Mouse (Mus musculus): ENCODE results near the gene Rps3. TPM values are rescaled to one million over a fixed set of nuclear protein-coding genes. Genes with fewer than 3 reads are reported as not detected.
"Not testable (repeated sequence)": the region's sequence is repeated elsewhere in the genome, so short reads cannot be mapped to it uniquely, and the experiment has no call there.

Gene Rps3
- 100 to 1,000 TPM in 1 of 26 experiments, 10 to 100 TPM in 25; 26.2 to 122 (median 50.9) TPM for total RNA-seq (2018; cell fraction: chromatin; rRNA removed)
- total RNA-seq (2018; cell fraction: cytosol; rRNA removed) = 100 to 1,000 TPM; 181 to 369 (median 243) TPM
- total RNA-seq (2018; cell fraction: nucleus; rRNA removed) = 100 to 1,000 TPM in 5 of 26 experiments, 10 to 100 TPM in 21; 59.6 to 128 (median 84.4) TPM
- polyA plus RNA-seq (2018) = 269 to 859 TPM (median 797 TPM) in 3 replicates

DNA sequence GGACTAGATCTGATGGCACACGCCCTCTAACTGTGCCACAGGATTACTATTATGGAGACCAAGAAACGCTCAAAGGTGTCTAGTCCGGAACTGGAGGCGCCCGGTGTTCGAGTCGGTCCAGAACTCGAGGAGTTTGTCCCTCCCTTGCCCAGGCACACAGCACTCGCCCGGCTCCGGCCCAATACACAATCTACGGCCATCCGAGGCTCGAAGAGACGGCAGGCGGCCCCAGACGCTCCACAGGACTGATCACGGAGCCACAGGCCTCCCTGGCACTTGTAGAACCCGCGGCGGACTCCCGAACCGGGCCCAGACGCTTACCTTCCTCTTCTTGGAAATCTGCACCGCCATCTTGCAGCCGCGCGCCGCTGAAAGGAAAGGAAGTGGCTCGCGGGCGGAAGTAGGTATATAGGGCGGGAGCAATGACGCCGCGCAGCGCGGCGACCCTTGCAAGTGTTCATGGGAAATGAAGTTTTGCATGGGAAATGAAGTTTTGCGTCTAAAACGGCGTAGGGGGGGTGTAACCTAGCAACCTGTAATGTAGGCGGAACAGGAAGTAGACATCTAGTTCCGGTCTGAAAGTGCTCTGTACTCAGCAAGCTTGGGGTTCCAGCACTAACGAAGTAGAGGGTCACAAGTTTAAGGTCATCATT, at the start of gene Rps3:
Gene Rps3 (minus strand): TSS at position 468 of the 653 bp plus-strand sequence.
- Histone ChIP-seq H3K36me3 (ENCODE audit: inconsistent target) (peaks cover 35% of the 10 kb centered on the region), H3K27ac (peak within 1 kb of the TSS; percentile 67), H3K4me3 (ENCODE audit: inconsistent target) (peak within 1 kb of the TSS; percentile 97), H3K79me2 (ENCODE audit: inconsistent target) (peaks cover 51% of the 10 kb centered on the region)
- under 1% methylated on average over 40 of the region's 45 CpGs for WGBS (ENCODE audit: missing documents)

DNA sequence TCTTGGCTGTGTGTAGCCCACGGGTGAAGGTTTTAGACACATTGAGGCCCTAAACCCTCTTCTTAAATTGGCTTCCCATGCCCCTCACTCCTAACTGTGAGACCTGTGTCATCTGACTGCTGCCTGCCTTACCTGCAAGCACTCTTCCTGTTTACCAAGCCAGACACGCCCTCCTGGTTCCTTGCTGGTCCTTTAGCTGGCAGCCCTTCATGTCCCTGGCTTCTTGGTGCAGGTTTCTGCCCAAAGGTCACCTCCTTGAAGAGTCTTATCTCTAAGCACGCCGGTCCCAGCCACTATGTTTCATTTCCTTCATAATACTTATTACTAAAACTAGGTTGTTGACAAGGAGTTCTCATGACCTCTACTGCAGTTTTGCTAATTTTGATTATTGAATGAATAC, 49.0 kb upstream of the Rps3 start:
- Histone ChIP-seq H3K27ac (peak overlapping the region; percentile 88), H3K36me3 (ENCODE audit: inconsistent target) (no peaks in the 10 kb centered on the region), H3K4me3 (ENCODE audit: inconsistent target) (no peak overlapping the region), H3K79me2 (ENCODE audit: inconsistent target) (peaks cover 18% of the 10 kb centered on the region)
- WGBS (ENCODE audit: missing documents) = 66% methylated on average over 4 of the region's 4 CpGs

DNA sequence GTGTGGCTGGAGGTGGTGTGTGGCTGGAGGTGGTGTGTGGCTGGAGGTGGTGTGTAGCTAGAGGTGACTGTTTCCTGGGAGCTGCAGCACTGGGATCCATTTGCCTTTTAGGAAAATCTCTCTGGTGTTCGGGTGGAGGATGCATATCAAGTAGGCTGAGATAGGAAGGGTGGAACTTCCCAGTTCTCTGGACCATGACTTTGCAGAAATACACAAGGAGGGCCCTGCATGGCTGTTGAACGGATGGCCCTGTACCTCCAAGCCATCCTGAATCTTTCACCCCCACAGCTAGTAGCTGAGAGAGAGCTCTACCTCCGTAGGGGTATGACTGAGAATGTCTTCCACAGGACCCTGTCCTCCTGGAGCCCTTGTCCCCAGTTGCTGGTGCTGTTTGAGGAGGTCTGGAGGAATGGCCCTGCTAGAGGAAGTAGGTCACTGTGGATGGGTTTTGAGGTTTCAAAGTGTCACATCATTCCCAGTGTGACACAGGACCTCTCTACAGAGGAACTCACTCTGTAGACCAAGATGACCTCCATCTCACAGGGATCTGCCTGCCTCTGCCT, 48.0 kb upstream of the Rps3 start:
- Histone ChIP-seq H3K4me3 (ENCODE audit: inconsistent target) (no peak overlapping the region), H3K36me3 (ENCODE audit: inconsistent target) (no peaks in the 10 kb centered on the region), H3K27ac (peak overlapping the region; percentile 88), H3K79me2 (ENCODE audit: inconsistent target) (peaks cover 8% of the 10 kb centered on the region)
- WGBS (ENCODE audit: missing documents) = 17% methylated on average over 3 of the region's 3 CpGs

DNA sequence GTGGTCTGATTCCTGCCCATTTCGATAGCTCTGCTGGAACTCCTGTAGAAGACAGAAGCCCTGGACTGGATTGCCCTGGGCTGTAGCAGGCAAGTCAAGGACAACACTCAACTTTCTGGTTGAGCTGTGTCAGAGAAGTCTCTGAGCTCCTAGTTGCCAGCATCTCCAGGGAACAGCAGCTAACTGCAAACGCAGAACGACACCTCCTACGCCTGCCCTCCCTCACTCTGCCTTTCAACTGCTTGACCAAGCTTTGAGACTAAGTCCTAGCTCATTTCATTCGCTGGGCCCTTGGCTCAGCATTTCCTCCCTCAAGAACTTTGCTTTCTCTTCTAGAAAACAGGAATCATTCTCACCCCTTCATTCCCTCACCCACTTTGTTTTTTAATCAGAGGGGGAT, 45.9 kb upstream of the Rps3 start:
- Histone ChIP-seq H3K4me3 (ENCODE audit: inconsistent target) (no peak overlapping the region), H3K36me3 (ENCODE audit: inconsistent target) (no peaks in the 10 kb centered on the region), H3K27ac (peak overlapping the region; percentile 88), H3K79me2 (ENCODE audit: inconsistent target) (no peaks in the 10 kb centered on the region)
- 75% methylated on average over 5 of the region's 5 CpGs for WGBS (ENCODE audit: missing documents)

DNA sequence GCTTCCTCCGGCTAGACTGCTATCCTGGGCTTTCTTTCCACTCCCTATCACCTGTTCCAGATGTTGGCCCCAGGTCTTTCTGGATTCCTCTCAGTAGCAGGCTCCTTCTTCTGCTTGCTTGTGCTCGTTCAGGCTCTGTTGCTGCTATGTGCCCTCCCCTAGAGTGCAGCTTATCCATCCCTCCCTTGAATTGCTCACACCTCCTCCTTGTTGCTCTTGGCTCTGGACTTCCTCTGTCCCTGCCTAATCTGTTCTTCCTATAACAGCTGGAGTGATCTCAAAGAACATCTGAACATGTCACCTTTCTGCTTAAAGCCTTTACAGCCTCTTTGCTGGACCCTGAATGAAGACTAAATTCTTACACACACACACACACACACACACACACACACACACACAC, 45.0 kb upstream of the Rps3 start:
- 94% methylated on average over 2 of the region's 2 CpGs for WGBS (ENCODE audit: missing documents)
- Histone ChIP-seq H3K79me2 (ENCODE audit: inconsistent target) (no peaks in the 10 kb centered on the region), H3K4me3 (ENCODE audit: inconsistent target) (no peak overlapping the region), H3K36me3 (ENCODE audit: inconsistent target) (no peaks in the 10 kb centered on the region), H3K27ac (no peak overlapping the region)

DNA sequence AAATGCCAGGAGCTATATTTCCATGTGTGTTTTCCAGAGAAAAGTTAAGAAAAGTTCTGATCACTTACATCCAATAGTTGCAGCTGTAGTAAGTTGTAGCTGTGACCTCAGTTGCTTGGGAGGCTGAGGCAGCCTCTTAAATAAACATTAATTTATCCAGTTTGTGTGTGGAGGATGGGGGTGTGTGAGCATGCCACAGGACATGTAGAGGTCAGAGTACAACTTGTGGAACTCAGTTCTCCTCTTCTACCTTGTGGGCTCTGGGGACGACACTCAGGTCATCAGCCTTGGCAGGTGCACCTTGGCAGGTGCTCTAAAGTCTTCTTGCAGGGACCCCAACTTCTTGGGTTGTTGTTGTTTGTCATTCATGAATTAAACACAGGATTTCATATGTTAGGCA, 40.3 kb upstream of the Rps3 start:
- Histone ChIP-seq H3K79me2 (ENCODE audit: inconsistent target) (no peaks in the 10 kb centered on the region), H3K27ac (no peak overlapping the region)
- no CpG with 5 or more reads among the region's 1 CpGs for WGBS (ENCODE audit: missing documents)

DNA sequence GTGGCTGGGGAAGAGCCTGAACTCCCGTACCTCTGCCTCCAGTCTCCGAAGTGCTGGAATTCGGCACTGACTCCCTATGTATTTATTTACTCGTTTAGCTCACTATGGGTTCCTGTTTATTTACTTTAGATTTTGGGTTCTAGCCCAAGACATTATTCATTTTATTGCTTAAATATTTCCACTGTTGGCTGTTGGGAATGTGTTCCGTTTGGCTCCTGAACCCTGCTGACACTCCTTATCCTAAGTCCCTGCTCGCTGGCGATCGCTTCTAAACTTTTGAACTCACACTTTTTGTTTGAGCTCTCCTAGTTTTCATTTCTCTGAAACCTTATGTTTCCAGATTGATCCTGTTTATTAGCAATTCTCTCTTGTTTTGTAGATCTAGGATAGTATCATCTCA, 39.6 kb upstream of the Rps3 start:
- 93% methylated on average over 8 of the region's 8 CpGs for WGBS (ENCODE audit: missing documents)
- Histone ChIP-seq H3K36me3 (ENCODE audit: inconsistent target) (no peaks in the 10 kb centered on the region), H3K4me3 (ENCODE audit: inconsistent target) (no peak overlapping the region), H3K79me2 (ENCODE audit: inconsistent target) (no peaks in the 10 kb centered on the region), H3K27ac (no peak overlapping the region)

More for the DNA sequence above, 40.3 kb upstream of the Rps3 start:
- Histone ChIP-seq H3K36me3 (ENCODE audit: inconsistent target) (no peaks in the 10 kb centered on the region), H3K4me3 (ENCODE audit: inconsistent target) (no peak overlapping the region)

DNA sequence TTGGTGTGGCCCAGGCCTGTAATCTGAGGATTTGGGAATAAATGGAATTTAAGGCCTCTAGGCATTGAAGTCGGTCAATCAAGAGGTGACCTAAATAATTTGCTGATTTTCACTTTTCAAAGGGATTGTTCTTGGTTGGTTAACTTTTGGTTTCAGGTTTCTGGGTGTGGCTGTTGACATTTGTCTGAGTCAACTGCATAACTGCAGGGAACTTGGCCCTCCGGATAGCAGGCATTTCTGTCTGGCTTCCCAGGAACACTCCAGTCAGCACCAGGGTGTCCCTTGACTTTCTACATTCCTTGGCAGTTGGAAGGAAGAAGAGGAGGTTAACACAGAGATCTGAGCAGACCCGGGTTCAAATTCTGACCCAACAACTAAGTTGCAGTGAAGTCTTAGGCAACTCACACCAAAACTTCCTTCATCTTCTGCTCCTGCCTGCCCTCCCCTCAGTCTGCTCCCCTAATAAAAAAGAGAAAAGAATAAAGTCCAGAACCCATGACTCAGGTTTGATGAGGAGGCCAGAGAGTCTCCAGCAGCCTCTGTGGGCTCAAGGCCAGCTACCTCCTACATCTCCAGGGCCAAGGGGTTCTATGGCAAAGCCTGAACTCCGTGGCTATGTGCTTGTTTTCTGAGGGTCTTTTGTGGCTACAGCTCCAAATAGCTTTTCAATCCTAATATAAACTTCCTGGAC, 35.6 kb upstream of the Rps3 start:
- H3K27ac ChIP-seq = no peak overlapping the region
- WGBS (ENCODE audit: missing documents) = 84% methylated on average over 4 of the region's 4 CpGs
- no peak overlapping the region for H3K4me3 ChIP-seq (ENCODE audit: inconsistent target)
- H3K36me3 ChIP-seq (ENCODE audit: inconsistent target) = no peaks in the 10 kb centered on the region
- H3K79me2 ChIP-seq (ENCODE audit: inconsistent target) = no peaks in the 10 kb centered on the region

DNA sequence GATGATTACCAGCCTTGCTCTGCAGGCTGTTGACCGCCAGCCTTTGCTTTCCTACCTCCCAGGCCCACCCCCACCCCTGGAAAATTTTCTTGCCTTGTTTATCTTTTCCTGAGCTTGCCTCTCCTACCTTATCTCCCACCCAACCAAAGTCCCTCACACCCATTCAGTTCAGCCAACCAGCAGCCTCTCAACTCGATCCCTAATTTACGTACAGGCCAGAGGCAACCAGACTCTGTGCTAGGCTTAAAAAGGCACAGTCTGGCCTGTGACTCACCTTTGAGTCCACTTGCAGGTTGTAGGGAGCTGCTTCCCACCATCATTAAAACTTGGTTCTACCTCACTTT, 33.2 kb upstream of the Rps3 start:
- WGBS (ENCODE audit: missing documents) = 100% methylated on average over 3 of the region's 3 CpGs
- no peak overlapping the region for H3K4me3 ChIP-seq (ENCODE audit: inconsistent target)
- no peaks in the 10 kb centered on the region for H3K79me2 ChIP-seq (ENCODE audit: inconsistent target)
- H3K27ac ChIP-seq = no peak overlapping the region
- H3K36me3 ChIP-seq (ENCODE audit: inconsistent target) = no peaks in the 10 kb centered on the region

DNA sequence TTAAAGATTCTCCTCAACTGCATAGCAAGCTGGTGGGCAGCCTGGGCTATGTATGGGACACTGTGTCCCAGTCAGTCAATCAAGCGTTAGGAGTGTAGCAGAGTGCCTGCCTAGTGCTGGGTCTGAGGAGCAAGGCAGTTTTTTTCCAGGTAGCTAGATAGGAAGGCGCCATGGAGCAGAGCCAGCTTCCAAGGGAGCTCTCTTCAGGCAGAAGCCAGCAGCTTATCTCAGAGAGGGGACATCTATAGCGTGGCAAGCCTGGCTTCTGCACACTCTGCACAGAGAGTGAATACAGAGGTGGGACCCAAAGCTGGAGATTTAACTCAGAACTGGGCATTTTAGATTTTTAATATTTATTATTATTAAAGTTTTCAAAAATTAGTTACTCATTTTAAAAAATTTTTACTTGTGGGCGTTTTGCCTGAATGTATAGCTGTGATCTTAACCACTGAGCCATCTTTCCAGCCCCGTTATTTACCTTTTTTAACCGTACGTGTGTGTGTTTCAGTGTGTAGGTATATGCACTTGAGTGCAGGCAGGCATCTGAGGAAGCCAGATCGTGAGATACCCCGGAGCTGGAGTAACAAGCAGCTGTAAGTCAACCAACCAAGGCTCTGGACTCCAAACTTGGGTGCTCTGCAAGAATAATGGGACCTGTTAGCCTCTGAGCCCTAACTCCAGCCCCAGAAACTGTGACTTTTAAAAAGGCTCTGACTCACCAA, 32.7 kb upstream of the Rps3 start:
- 93% methylated on average over 9 of the region's 9 CpGs for WGBS (ENCODE audit: missing documents)
- Histone ChIP-seq H3K27ac (no peak overlapping the region), H3K36me3 (ENCODE audit: inconsistent target) (no peaks in the 10 kb centered on the region), H3K79me2 (ENCODE audit: inconsistent target) (no peaks in the 10 kb centered on the region), H3K4me3 (ENCODE audit: inconsistent target) (no peak overlapping the region)

DNA sequence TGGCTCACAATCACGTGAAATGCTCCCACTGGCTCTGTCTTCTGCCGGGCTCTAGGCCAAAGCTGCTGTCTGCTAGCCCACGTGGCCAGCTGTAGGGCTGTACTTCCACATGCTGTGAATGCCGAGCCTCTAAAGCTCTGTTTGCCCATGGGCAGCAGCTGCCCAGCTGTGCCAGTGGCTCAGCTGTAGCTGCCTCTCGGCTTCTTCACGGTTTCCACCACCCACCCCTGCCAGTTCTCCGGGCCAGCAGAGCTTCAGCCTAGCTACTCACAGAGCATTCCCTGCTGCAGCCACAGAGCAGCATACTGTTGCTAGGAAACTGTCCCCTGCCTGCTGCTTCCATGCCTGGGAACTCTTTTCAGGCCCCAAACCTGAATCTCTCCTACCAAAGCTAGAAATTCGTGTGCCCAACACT, 26.6 kb upstream of the Rps3 start:
- no peaks in the 10 kb centered on the region for H3K36me3 ChIP-seq (ENCODE audit: inconsistent target)
- H3K79me2 ChIP-seq (ENCODE audit: inconsistent target) = no peaks in the 10 kb centered on the region
- 49% methylated on average over 8 of the region's 8 CpGs for WGBS (ENCODE audit: missing documents)
- H3K4me3 ChIP-seq (ENCODE audit: inconsistent target) = no peak overlapping the region
- H3K27ac ChIP-seq = no peak overlapping the region

DNA sequence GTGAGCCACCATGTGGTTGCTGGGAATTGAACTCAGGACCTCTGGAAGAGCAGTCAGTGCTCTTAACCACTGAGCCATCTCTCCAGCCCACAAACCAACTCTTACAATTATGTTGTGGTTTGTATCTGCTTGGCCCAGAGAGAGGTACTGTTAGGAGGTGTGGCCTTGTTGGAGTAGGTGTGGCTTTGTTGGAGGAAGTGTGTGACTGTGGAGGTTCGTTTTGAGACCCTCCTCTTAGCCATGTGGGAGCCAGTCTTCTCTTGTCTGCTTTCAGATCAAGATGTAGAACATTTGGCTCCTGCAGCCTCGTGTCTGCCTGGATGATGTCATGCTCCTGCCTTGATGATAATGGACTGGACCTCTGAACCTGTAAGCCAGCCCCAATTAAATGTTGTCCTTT, 24.6 kb upstream of the Rps3 start:
- H3K79me2 ChIP-seq (ENCODE audit: inconsistent target); H3K27ac ChIP-seq; H3K36me3 ChIP-seq (ENCODE audit: inconsistent target); H3K4me3 ChIP-seq (ENCODE audit: inconsistent target): not testable (repeated sequence)
- WGBS (ENCODE audit: missing documents) = 21% methylated on average over 2 of the region's 2 CpGs

DNA sequence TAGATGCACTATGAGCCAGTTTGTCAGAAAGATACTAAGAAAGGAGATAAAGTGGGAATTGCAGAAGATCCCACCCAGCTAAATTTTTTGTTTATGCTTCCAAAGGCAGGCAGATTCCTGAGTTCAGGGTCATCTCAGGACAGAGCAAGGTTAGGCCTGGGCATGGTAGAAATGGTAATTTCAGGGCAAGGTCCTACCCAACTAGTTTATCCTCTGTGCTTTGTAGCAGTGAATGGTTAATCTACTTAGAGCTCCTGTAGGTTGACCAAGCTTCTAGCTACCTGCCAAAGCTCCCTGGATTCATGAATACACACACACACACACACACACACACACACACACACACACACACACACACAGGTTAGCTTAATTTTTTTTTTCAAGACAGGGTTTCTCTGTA, 21.0 kb upstream of the Rps3 start:
- Histone ChIP-seq H3K4me3 (ENCODE audit: inconsistent target) (no peak overlapping the region), H3K79me2 (ENCODE audit: inconsistent target) (no peaks in the 10 kb centered on the region), H3K36me3 (ENCODE audit: inconsistent target) (no peaks in the 10 kb centered on the region), H3K27ac (no peak overlapping the region)

DNA sequence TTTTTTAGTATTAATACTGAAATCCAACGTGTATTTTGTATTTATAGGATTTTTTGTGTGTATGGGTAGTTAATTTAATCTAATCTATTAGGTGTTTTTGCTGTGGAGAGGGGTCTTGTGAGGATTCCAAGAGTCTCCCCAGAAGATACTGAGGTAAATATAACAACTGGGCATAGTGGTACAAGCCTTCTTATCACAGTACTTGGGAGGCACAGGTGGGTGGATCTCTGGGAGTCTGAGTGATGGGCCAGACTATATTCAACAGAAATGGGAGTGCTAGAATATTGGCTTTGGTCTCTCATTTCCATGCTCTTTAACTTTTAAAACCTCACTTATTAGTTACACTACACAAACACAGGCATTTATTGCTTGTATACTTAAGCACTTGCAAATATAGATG, 17.6 kb upstream of the Rps3 start:
- no peak overlapping the region for H3K4me3 ChIP-seq (ENCODE audit: inconsistent target)
- no peaks in the 10 kb centered on the region for H3K79me2 ChIP-seq (ENCODE audit: inconsistent target)
- no peak overlapping the region for H3K27ac ChIP-seq
- H3K36me3 ChIP-seq (ENCODE audit: inconsistent target) = no peaks in the 10 kb centered on the region
- 100% methylated on average over 1 of the region's 1 CpGs for WGBS (ENCODE audit: missing documents)

DNA sequence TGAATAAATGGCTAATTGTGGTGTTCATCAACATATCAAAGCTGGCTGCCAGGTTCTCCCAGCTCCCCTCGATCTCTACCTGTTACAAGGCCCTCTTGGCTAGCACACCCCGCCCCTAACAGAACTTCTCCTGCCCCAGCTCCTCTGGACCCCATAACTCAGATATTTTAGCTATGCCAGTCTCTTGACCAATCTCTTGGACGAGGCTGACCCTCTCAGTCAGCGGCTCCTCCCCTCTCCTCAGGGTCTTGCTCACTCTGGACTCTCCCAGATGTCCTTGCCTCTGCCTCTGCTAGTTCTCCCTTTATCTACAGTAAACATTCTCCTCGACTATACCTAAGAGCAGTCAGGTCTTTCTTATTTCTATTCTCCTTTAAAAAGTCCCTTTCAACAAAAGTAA, 17.1 kb upstream of the Rps3 start:
- Histone ChIP-seq H3K4me3 (ENCODE audit: inconsistent target) (no peak overlapping the region), H3K27ac (no peak overlapping the region), H3K79me2 (ENCODE audit: inconsistent target) (no peaks in the 10 kb centered on the region), H3K36me3 (ENCODE audit: inconsistent target) (no peaks in the 10 kb centered on the region)
- 86% methylated on average over 5 of the region's 5 CpGs for WGBS (ENCODE audit: missing documents)

All from macrophage (primary cell).